Mouse (Mus musculus): ENCODE measurements around the gene Olfr738.

GRCm38 (mm10) chr14:50380863-50381262, 26.5 kb upstream of the Olfr738 start, which contains the start of gene Olfr736:
- TF ChIP-seq POLR2A (IDR thresholded peaks at IDR 0.05; ENCODE audit: insufficient read depth, low read depth, low read length), result no peak
- TF ChIP-seq CTCF (IDR thresholded peaks at IDR 0.05), result no peak
